Mouse (Mus musculus) lung, embryonic 16.5 days (tissue): ENCODE measurements around the gene Gm49358. TPM values are rescaled to one million over a fixed set of nuclear protein-coding genes. Genes with fewer than 3 reads are reported as not detected.

Source experiments
- ATAC-seq: fragments of 200-750 bp; cut with Nextera tagmentation; 2 replicates; pipeline ENCODE4 v1.8.0; 2017; ENCODE audit warnings: low read depth, mild to moderate bottlenecking, moderate library complexity
- H3K27ac ChIP-seq: fragments of 300-500 bp; sonication (generic); 2 replicates; pipeline ENCODE4 v1.5.1; 2014; ENCODE audit warnings: mild to moderate bottlenecking, control low read depth, low read length
- H3K27me3 ChIP-seq: fragments of 300-500 bp; sonication (generic); 2 replicates; pipeline ENCODE4 v1.6.1; 2014; ENCODE audit warnings: low read depth, low read length, mixed read lengths; ENCODE audit not compliant: control insufficient read depth, insufficient read depth
- H3K36me3 ChIP-seq: fragments of 300-500 bp; sonication (generic); 2 replicates; pipeline ENCODE4 v1.6.1; 2014; ENCODE audit warnings: low read length; ENCODE audit not compliant: control insufficient read depth, insufficient read depth
- H3K4me1 ChIP-seq: fragments of 300-500 bp; sonication (generic); replicated peaks from 2 replicates; pipeline ENCODE4 v1.6.1; 2014; ENCODE audit warnings: low read length, mixed read lengths; ENCODE audit not compliant: control insufficient read depth, insufficient read depth
- H3K4me2 ChIP-seq: fragments of 300-500 bp; sonication (generic); 2 replicates; pipeline ENCODE4 v1.6.1; 2014; ENCODE audit warnings: low read depth, low read length, control low read depth
- H3K4me3 ChIP-seq: fragments of 300-500 bp; sonication (generic); 2 replicates; pipeline ENCODE4 v1.5.1; 2014; ENCODE audit warnings: mild to moderate bottlenecking, low read length, control low read depth
- H3K9ac ChIP-seq: fragments of 300-500 bp; sonication (generic); 2 replicates; pipeline ENCODE4 v1.6.1; 2014; ENCODE audit warnings: low read length, control low read depth
- H3K9me3 ChIP-seq: fragments of 300-500 bp; sonication (generic); 2 replicates; pipeline ENCODE4 v1.6.1; 2016; ENCODE audit warnings: low read length; ENCODE audit not compliant: control insufficient read depth
- WGBS: fragments of 180-500 bp; shearing (Covaris S2); extraction: QIAGEN DNeasy Blood & Tissue Kit; methylation state at CpG from one replicate; pipeline ENCODE4 v1.1.7; 2014; 5-methylcytosine and 5-hydroxymethylcytosine counted together
- polyA plus RNA-seq: library from polyadenylated mRNA; unstranded; fragments of >200 nt; fragmentation: Nextera tagmentation; extraction: Ambion mirVana; gene quantifications from 2 replicates; pipeline ENCODE4 v1.2.1, GENCODE M21; 2015

Gm49358 gene
- polyA plus RNA-seq, 1 experiment from 2014 or later = not detected

- Histone ChIP-seq H3K4me1 (peaks cover 17% of the 10 kb centered on the region), H3K27ac (no peak overlapping the region), H3K4me3 (no peak overlapping the region), H3K36me3 (no peaks in the 10 kb centered on the region), H3K27me3 (no peaks in the 10 kb centered on the region), H3K4me2 (no peak overlapping the region), H3K9me3 (no peaks in the 10 kb centered on the region), H3K9ac (no peak overlapping the region)
- 66% methylated on average over 5 of the region's 5 CpGs for WGBS
- ATAC-seq = no peak
Measured at GRCm38 (mm10) chr10:86782656-86783055, 18.9 kb downstream of the Gm49358 start.

- no peaks in the 10 kb centered on the region for H3K27me3 ChIP-seq
- H3K9ac ChIP-seq = no peak overlapping the region
- H3K36me3 ChIP-seq = no peaks in the 10 kb centered on the region
- WGBS = 64% methylated on average over 5 of the region's 5 CpGs
- no peaks in the 10 kb centered on the region for H3K9me3 ChIP-seq
- no peak overlapping the region for H3K4me2 ChIP-seq
- H3K27ac ChIP-seq = no peak overlapping the region
- H3K4me1 ChIP-seq = peaks cover 14% of the 10 kb centered on the region
- ATAC-seq = no peak
- H3K4me3 ChIP-seq = no peak overlapping the region
Measured at GRCm38 (mm10) chr10:86783561-86783960, 19.8 kb downstream of the Gm49358 start.

GRCm38 (mm10) chr10:86784126-86784675, 20.4 kb downstream of the Gm49358 start:
- Histone ChIP-seq H3K27me3 (no peaks in the 10 kb centered on the region), H3K36me3 (no peaks in the 10 kb centered on the region), H3K4me3 (no peak overlapping the region), H3K4me2 (no peak overlapping the region), H3K9me3 (no peaks in the 10 kb centered on the region), H3K9ac (no peak overlapping the region), H3K27ac (no peak overlapping the region), H3K4me1 (peaks cover 14% of the 10 kb centered on the region)
- 77% methylated on average over 5 of the region's 5 CpGs for WGBS
- ATAC-seq = no peak

GRCm38 (mm10) chr10:86785396-86785795, 21.6 kb downstream of the Gm49358 start:
- Histone ChIP-seq H3K9ac (no peak overlapping the region), H3K27me3 (no peaks in the 10 kb centered on the region), H3K27ac (no peak overlapping the region), H3K4me2 (no peak overlapping the region), H3K9me3 (no peaks in the 10 kb centered on the region), H3K4me1 (peaks cover 6% of the 10 kb centered on the region), H3K4me3 (no peak overlapping the region), H3K36me3 (no peaks in the 10 kb centered on the region)
- WGBS = 57% methylated on average over 2 of the region's 2 CpGs
- no peak for ATAC-seq

- ATAC-seq = no peak
- Histone ChIP-seq H3K27ac (no peak overlapping the region), H3K9ac (no peak overlapping the region), H3K27me3 (no peaks in the 10 kb centered on the region), H3K36me3 (no peaks in the 10 kb centered on the region), H3K4me1 (peaks cover 6% of the 10 kb centered on the region), H3K4me3 (no peak overlapping the region), H3K9me3 (no peaks in the 10 kb centered on the region), H3K4me2 (no peak overlapping the region)
- 87% methylated on average over 5 of the region's 5 CpGs for WGBS
Measured at GRCm38 (mm10) chr10:86786083-86786482, 22.3 kb downstream of the Gm49358 start.

- peak; percentile 47; the same call in 1 of the 2 replicates for ATAC-seq
- Histone ChIP-seq H3K9me3 (no peaks in the 10 kb centered on the region), H3K4me1 (peaks cover 7% of the 10 kb centered on the region), H3K4me3 (no peak overlapping the region), H3K36me3 (no peaks in the 10 kb centered on the region), H3K27ac (no peak overlapping the region), H3K27me3 (no peaks in the 10 kb centered on the region), H3K4me2 (no peak overlapping the region), H3K9ac (no peak overlapping the region)
- 33% methylated on average over 5 of the region's 5 CpGs for WGBS
Measured at GRCm38 (mm10) chr10:86788193-86788592, 24.4 kb downstream of the Gm49358 start.

GRCm38 (mm10) chr10:86789146-86789672, 25.4 kb downstream of the Gm49358 start:
- no peak overlapping the region for H3K9ac ChIP-seq
- no peak overlapping the region for H3K27ac ChIP-seq
- 87% methylated on average over 7 of the region's 7 CpGs for whole genome bisulfite sequencing
- no peaks in the 10 kb centered on the region for H3K36me3 ChIP-seq
- no peak overlapping the region for H3K4me2 ChIP-seq
- no peaks in the 10 kb centered on the region for H3K9me3 ChIP-seq
- no peak overlapping the region for H3K4me3 ChIP-seq
- no peak for ATAC-seq
- H3K4me1 ChIP-seq = peaks cover 13% of the 10 kb centered on the region
- H3K27me3 ChIP-seq = no peaks in the 10 kb centered on the region

GRCm38 (mm10) chr10:86791507-86792184, 27.9 kb downstream of the Gm49358 start:
- no peak overlapping the region; the same call in 1 of the 2 replicates for H3K27ac ChIP-seq
- H3K9me3 ChIP-seq = no peaks in the 10 kb centered on the region
- 44% methylated on average over 7 of the region's 7 CpGs for WGBS
- no peak for ATAC-seq
- H3K36me3 ChIP-seq = no peaks in the 10 kb centered on the region
- no peaks in the 10 kb centered on the region for H3K27me3 ChIP-seq
- no peak overlapping the region for H3K4me2 ChIP-seq
- no peak overlapping the region for H3K4me3 ChIP-seq
- H3K4me1 ChIP-seq = peaks cover 13% of the 10 kb centered on the region
- no peak overlapping the region for H3K9ac ChIP-seq

- Histone ChIP-seq H3K36me3 (no peaks in the 10 kb centered on the region), H3K9me3 (no peaks in the 10 kb centered on the region), H3K9ac (no peak overlapping the region), H3K27me3 (no peaks in the 10 kb centered on the region), H3K4me2 (no peak overlapping the region), H3K4me3 (no peak overlapping the region), H3K27ac (peak overlapping the region; percentile 48), H3K4me1 (peaks cover 11% of the 10 kb centered on the region)
- peak; percentile 51 for ATAC-seq
- 43% methylated on average over 2 of the region's 2 CpGs for WGBS
Measured at GRCm38 (mm10) chr10:86793509-86793951, 29.8 kb downstream of the Gm49358 start.
